Mouse (Mus musculus): ENCODE measurements around the gene Kdm6b.
A peak's percentile ranks its signal among the peaks of the same experiment; 100 is the strongest.

- TF ChIP-seq CTCF (IDR thresholded peaks at IDR 0.05; ENCODE audit: borderline replicate concordance, insufficient read depth, low read depth, low read length) (no peak), POLR2A (IDR thresholded peaks at IDR 0.05; ENCODE audit: borderline replicate concordance, insufficient read depth, low read length) (peak; percentile 15; the same call in 1 of the 2 replicates)
These were observed 1.8 kb upstream of the Kdm6b start for GRCm38 (mm10) chr11:69415327-69415667.

Measured in cerebellum, adult 2 months (tissue).